Mouse (Mus musculus) limb, embryonic 13.5 days (tissue): Measurements from ENCODE around the gene Amfr. TPM values are rescaled to one million over a fixed set of nuclear protein-coding genes. Genes with fewer than 3 reads are reported as not detected.

ENCODE experiments used
- ATAC-seq: fragments of 200-750 bp; cut with Nextera tagmentation; 2 replicates; pipeline ENCODE4 v1.8.0; 2017; ENCODE audit warnings: low read depth, moderate number of reproducible peaks, moderate TSS enrichment; ENCODE audit not compliant: low FRiP score
- H3K27ac ChIP-seq: fragments of 300-500 bp; sonication (generic); 2 replicates; pipeline ENCODE4 v1.5.1; 2015; ENCODE audit warnings: inconsistent platforms, mild to moderate bottlenecking, moderate library complexity
- H3K27me3 ChIP-seq: fragments of 300-500 bp; sonication (generic); 2 replicates; pipeline ENCODE4 v1.6.1; 2015; ENCODE audit warnings: mild to moderate bottlenecking, inconsistent platforms
- H3K36me3 ChIP-seq: fragments of 300-500 bp; sonication (generic); 2 replicates; pipeline ENCODE4 v1.6.1; 2015; ENCODE audit warnings: inconsistent platforms, mild to moderate bottlenecking, moderate library complexity
- H3K4me1 ChIP-seq: fragments of 300-500 bp; sonication (generic); 2 replicates; pipeline ENCODE4 v1.6.1; 2015; ENCODE audit warnings: inconsistent platforms
- H3K4me2 ChIP-seq: fragments of 300-500 bp; sonication (generic); replicated peaks from 2 replicates; pipeline ENCODE4 v1.6.1; 2015; ENCODE audit warnings: inconsistent platforms, mild to moderate bottlenecking, moderate library complexity
- H3K4me3 ChIP-seq: fragments of 300-500 bp; sonication (generic); 2 replicates; pipeline ENCODE4 v1.5.1; 2015; ENCODE audit warnings: moderate library complexity, mild to moderate bottlenecking, inconsistent platforms
- H3K9ac ChIP-seq: fragments of 300-500 bp; sonication (generic); 2 replicates; pipeline ENCODE4 v1.6.1; 2015; ENCODE audit warnings: mild to moderate bottlenecking, inconsistent platforms
- H3K9me3 ChIP-seq: fragments of 300-500 bp; sonication (generic); 2 replicates; pipeline ENCODE4 v1.6.1; 2016; ENCODE audit warnings: inconsistent platforms
- WGBS: fragments of 180-500 bp; shearing (Covaris S2); methylation state at CpG from one replicate; pipeline ENCODE4 v1.1.7; 2015; 5-methylcytosine and 5-hydroxymethylcytosine counted together
- polyA plus RNA-seq: library from polyadenylated mRNA; unstranded; fragments of >200 nt; fragmentation: Nextera tagmentation; extraction: Ambion mirVana; gene quantifications from 2 replicates; pipeline ENCODE4 v1.2.1, GENCODE M21; 2015

The Amfr gene
- polyA plus RNA-seq, 1 experiment from 2014 or later, result 41.9 TPM

DNA sequence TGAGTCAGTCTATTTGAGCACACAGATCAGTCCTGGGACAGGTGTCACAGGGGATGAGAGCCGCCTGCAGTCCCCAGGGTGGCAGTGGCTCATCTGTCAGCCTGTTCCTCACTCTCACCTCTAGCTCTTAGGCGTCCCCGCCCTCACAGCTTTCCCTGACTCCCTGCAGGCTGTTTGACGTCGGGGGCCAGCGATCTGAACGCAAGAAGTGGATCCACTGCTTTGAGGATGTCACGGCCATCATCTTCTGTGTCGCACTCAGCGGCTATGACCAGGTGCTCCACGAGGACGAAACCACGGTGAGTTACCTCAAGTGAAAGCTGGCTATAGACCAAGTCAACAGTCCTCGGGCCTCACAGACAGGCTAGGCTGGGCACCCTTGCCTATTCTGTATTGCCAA, 62.5 kb downstream of the Amfr start:
- Histone ChIP-seq H3K27ac (no peak overlapping the region), H3K9me3 (no peaks in the 10 kb centered on the region), H3K9ac (no peak overlapping the region), H3K36me3 (no peaks in the 10 kb centered on the region), H3K4me2 (no peak overlapping the region), H3K27me3 (no peaks in the 10 kb centered on the region), H3K4me1 (no peaks in the 10 kb centered on the region), H3K4me3 (no peak overlapping the region)
- ATAC-seq, result no peak
- WGBS, result 79% methylated on average over 14 of the region's 14 CpGs

DNA sequence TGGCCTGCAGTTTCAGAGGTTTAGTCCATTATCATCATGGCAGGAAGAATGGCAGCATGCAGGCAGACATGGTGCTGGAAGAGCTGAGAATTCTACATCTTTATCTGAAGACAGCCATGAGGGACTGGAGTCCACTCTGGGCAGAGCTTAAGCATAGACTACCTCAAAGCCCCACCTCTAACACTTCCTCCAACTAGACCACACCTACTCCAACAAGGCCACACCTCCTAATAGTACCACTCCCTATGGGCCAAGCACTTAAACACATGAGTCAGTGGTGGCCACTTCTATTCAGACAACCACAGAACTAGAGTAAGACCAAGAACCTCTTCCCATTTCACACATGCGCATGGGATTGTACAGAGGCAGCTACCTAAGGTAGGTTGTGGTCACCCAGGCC, 66.2 kb downstream of the Amfr start:
- H3K27me3 ChIP-seq, result no peaks in the 10 kb centered on the region
- no peak for ATAC-seq
- H3K9ac ChIP-seq, result no peak overlapping the region
- no peak overlapping the region for H3K4me3 ChIP-seq
- H3K27ac ChIP-seq, result no peak overlapping the region
- no peaks in the 10 kb centered on the region for H3K36me3 ChIP-seq
- no peaks in the 10 kb centered on the region for H3K9me3 ChIP-seq
- H3K4me1 ChIP-seq, result 0 out of 2 replicates have a peak, but pooled peaks cover 3% of the 10 kb centered on the region
- H3K4me2 ChIP-seq, result no peak overlapping the region
- WGBS, result 95% methylated on average over 1 of the region's 1 CpGs

DNA sequence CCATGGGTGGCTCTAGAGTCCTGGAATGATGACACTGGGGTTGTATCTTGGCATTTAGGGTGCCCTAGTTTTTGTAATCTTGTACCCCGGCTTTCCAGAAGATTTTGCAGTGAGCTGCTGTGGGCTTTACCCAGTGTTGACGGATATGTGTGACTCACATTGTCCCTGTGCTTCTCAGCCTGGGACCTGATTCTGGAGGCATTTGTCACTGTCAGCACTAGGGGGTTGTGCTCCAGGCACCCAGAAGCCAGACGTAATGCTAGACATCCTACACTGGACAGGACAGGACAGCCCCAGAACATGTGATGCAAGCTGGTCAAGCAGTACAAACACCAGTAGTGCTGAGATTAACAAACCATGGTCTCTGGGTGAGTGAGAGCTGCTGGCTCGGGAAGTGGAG, 66.9 kb downstream of the Amfr start:
- no peak overlapping the region for H3K4me3 ChIP-seq
- H3K9me3 ChIP-seq, result no peaks in the 10 kb centered on the region
- H3K9ac ChIP-seq, result no peak overlapping the region
- H3K4me2 ChIP-seq, result no peak overlapping the region
- ATAC-seq, result no peak
- no peak overlapping the region for H3K27ac ChIP-seq
- peaks cover 8% of the 10 kb centered on the region for H3K4me1 ChIP-seq
- H3K36me3 ChIP-seq, result no peaks in the 10 kb centered on the region
- H3K27me3 ChIP-seq, result no peaks in the 10 kb centered on the region
- WGBS, result 72% methylated on average over 4 of the region's 4 CpGs

DNA sequence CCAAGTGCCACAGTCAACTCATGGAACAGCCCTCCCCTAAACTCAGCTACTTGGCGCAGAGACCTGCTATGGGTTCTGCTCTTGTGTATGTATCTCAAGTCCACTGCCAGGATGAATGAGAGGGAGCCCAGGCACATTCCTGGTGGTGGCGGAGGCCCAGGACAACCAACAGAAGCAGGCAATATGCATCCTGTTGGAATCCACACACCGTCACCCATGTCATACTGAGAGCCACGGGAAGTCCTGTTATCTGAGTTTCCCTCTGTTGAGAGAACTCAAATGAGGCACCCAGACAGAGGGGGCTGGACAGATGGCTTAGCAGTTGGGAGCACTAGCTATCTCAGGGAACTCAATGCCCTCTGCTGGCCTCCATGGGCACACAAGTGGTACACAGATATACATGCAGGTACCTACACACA, 71.0 kb downstream of the Amfr start:
- no peak for ATAC-seq
- no peaks in the 10 kb centered on the region for H3K27me3 ChIP-seq
- H3K4me1 ChIP-seq, result peaks cover 14% of the 10 kb centered on the region
- H3K4me3 ChIP-seq, result no peak overlapping the region
- H3K27ac ChIP-seq, result no peak overlapping the region
- H3K36me3 ChIP-seq, result no peaks in the 10 kb centered on the region
- H3K9me3 ChIP-seq, result no peaks in the 10 kb centered on the region
- H3K4me2 ChIP-seq, result no peak overlapping the region
- WGBS, result 78% methylated on average over 4 of the region's 4 CpGs
- no peak overlapping the region for H3K9ac ChIP-seq

DNA sequence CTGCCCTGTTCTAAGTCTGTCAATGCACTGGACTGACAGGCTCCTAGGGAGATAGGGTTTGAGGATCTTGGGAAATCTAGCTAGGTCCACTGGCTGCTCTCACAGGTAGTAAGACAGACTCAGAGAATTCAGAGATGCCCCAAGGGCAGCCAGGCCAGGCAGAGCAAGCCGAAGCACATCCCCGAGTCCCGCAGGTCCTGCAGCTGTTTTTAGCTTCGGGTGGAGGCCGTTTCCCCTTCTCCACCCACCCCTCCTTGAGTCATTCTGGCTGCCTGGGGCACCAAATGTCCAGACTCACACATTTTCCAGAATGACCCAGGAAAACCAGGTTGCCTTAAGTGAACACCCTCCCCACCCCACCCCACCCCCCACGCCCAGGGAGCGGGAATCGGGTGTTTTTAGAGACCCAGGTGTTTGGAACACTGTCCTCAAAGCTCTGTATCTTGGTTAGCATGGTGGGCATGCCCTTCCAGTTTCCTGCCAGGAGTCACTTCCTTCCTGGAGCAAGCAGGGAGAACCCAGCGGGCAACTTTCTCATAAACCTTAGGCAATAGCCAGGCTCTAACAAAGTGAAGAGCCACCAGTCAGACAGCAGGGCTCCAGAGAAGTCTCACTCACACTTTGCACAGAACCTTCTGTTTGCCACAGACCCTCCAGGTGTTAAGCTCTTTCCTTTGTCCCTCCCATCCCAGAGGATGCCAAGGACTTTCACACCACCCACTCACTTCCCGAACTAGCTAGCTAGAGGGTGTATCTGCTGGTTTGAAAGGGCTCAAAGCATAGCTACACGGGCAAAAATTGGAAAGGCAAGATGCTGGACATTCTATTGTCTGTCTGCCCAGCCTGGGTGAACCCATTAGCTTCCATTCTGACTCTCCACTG, 71.9 kb downstream of the Amfr start:
- Histone ChIP-seq H3K9ac (no peak overlapping the region), H3K36me3 (no peaks in the 10 kb centered on the region), H3K4me3 (no peak overlapping the region), H3K4me2 (no peak overlapping the region), H3K9me3 (no peaks in the 10 kb centered on the region), H3K4me1 (peaks cover 14% of the 10 kb centered on the region), H3K27me3 (no peaks in the 10 kb centered on the region), H3K27ac (no peak overlapping the region)
- ATAC-seq, result no peak
- WGBS, result 41% methylated on average over 11 of the region's 11 CpGs

DNA sequence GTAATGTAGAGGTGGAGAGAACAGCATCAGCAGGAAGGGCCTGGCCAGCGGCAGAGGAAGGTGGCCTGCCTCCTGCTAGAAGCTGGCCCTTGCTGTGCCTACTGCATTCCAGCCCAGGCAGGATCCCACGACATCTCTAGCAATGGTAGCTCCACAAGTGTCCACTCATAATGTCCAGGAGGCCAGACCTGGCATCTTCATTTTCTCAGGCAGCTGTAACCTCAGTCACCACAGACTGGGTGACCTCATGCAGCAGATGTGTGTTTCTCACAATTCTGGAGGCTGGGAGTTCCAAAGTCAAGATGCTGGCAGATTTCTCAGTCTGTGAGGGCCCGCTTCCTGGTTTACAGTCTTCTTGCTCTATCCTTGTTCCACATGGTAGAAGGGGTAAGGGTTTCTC, 74.4 kb downstream of the Amfr start:
- no peak overlapping the region for H3K9ac ChIP-seq
- no peak overlapping the region for H3K4me2 ChIP-seq
- H3K9me3 ChIP-seq, result no peaks in the 10 kb centered on the region
- 78% methylated on average over 3 of the region's 3 CpGs for WGBS
- ATAC-seq, result no peak
- H3K36me3 ChIP-seq, result no peaks in the 10 kb centered on the region
- H3K4me1 ChIP-seq, result peaks cover 19% of the 10 kb centered on the region
- no peaks in the 10 kb centered on the region for H3K27me3 ChIP-seq
- no peak overlapping the region for H3K4me3 ChIP-seq
- H3K27ac ChIP-seq, result no peak overlapping the region

DNA sequence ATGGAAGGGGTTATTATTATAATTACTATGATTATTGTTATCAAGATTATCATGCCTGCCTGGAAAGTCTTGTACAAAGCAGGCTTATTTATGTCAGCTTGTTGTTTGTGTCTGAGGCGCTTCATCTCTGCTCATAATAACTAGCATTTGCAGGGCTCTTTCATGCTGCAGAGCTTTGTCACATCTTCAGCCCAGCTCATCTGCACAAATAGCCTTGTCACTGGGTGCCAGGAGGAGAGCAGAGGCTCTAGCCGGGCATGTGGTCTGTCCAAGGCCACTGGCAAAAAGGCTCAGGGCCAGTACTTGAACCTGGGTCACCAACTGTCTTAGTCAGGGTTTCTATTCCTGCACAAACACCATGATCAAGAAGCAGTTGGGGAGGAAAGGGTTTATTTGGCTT, 79.4 kb downstream of the Amfr start:
- WGBS, result 87% methylated on average over 2 of the region's 2 CpGs
- Histone ChIP-seq H3K9ac (no peak overlapping the region), H3K4me1 (peaks cover 5% of the 10 kb centered on the region; the same call in 1 of the 2 replicates), H3K9me3 (no peaks in the 10 kb centered on the region), H3K4me3 (no peak overlapping the region), H3K27ac (no peak overlapping the region), H3K4me2 (no peak overlapping the region), H3K36me3 (no peaks in the 10 kb centered on the region), H3K27me3 (no peaks in the 10 kb centered on the region)
- ATAC-seq, result no peak

DNA sequence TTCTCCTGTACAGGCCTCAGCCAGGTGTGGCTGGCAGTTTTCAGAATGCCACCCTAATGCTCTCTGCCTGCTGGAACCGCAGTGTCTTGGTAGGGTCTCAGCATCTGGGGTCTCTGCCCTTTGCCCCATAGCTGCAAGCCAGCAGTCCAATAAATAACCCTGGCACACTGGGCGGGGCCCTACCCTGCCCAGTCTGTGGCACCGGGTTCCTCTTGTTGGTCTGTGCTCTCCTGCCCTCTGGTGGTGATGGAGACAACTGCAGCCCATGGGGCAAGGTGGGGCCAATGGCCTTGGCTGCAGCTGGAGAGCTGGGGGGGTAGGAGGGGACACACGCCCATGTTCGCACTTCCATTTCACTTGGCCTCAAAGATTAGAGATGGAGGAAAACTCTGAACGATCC, 79.8 kb downstream of the Amfr start:
- peak; percentile 59; the same call in 1 of the 2 replicates for ATAC-seq
- Histone ChIP-seq H3K36me3 (no peaks in the 10 kb centered on the region), H3K4me1 (peaks cover 5% of the 10 kb centered on the region; the same call in 1 of the 2 replicates), H3K9me3 (no peaks in the 10 kb centered on the region), H3K9ac (no peak overlapping the region), H3K27me3 (no peaks in the 10 kb centered on the region), H3K4me3 (no peak overlapping the region), H3K27ac (no peak overlapping the region), H3K4me2 (no peak overlapping the region)
- 30% methylated on average over 6 of the region's 6 CpGs for WGBS

DNA sequence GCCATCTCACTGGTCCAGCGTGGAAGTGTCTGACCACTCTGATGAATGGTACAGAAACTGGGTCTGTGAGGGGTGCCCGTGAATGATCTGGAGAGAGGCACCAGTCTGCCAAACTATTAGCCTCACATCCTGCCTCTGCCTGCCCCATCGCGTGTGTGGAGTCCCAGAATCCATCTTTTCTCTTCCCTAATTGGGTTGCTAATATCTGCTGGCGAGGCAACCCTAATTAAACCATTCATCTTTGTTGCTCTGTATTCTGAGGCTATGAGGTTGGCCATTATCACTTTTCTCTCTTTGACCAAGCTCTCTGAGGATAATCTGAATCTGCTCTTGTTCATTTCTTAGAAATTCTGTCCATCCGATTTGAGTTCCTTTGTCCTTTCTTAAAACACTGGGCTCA, 81.3 kb downstream of the Amfr start:
- no peak overlapping the region for H3K27ac ChIP-seq
- ATAC-seq, result no peak
- H3K9ac ChIP-seq, result no peak overlapping the region
- 74% methylated on average over 6 of the region's 6 CpGs for WGBS
- H3K9me3 ChIP-seq, result no peaks in the 10 kb centered on the region
- H3K4me3 ChIP-seq, result no peak overlapping the region
- no peaks in the 10 kb centered on the region for H3K27me3 ChIP-seq
- H3K4me1 ChIP-seq, result peaks cover 5% of the 10 kb centered on the region; the same call in 1 of the 2 replicates
- no peak overlapping the region for H3K4me2 ChIP-seq
- H3K36me3 ChIP-seq, result no peaks in the 10 kb centered on the region

DNA sequence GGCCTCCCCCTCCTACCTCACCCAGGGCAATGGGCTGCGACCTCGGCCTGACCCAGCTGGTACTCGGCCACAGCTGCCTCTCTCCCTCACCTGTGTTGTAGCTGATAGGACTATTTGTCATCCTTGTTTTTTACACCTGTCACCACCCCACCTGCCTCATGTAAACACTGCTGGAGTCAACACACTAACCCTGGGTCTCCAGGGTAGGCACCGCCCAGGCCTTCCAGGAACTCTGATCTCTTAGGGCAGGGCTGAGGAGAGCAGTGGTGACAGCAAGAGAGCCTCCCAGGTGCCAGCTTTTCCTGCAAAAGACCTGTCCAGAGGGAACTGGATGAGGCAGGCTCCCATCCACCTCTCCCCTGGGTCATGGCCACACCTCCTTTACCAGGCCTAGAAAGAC, 83.4 kb downstream of the Amfr start:
- Histone ChIP-seq H3K4me3 (no peak overlapping the region), H3K36me3 (no peaks in the 10 kb centered on the region), H3K4me1 (no peaks in the 10 kb centered on the region), H3K9ac (no peak overlapping the region), H3K4me2 (no peak overlapping the region), H3K27ac (no peak overlapping the region), H3K9me3 (no peaks in the 10 kb centered on the region), H3K27me3 (no peaks in the 10 kb centered on the region)
- 83% methylated on average over 4 of the region's 4 CpGs for WGBS
- ATAC-seq, result no peak

DNA sequence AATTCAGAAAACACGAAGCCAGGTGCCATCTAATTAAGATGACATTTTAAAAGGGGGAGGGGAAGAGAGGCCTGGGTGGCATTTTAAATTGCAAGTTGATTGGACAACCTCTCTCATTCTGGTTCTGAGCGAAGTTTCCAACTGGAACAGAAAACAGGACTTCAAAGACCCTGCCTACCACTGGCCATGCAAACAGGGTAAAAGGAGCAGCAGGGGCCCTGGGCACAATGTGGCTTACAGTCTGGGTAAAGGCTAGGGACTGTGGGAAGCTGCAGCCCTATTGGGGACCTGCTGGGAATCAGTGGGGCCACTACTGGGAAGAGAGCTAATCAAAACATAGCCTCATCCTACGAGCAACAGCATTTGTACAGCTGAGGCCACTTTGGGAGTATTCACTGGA, 87.1 kb downstream of the Amfr start:
- WGBS, result 24% methylated on average over 3 of the region's 3 CpGs
- ATAC-seq, result no peak

DNA sequence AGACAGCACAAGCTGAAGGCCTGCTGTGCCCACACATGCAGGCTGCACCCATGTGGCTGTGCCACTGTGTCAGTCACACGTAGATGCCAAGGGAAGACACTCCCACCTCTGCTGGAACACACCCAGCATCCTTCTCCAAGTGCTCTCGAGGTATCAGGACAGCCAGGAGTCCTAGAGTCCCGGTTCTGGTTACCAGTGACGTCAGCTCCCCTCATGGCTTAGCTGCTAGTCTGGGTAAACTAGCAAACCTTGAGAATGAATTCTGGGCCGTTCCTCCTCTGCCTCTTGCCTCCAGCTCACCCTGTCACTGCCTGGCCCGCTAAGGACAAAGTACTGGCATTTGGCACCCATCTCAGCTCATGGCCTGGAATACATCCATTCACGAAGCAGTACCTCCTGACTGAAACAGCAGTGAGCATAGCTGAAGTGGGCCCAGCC, 88.7 kb downstream of the Amfr start:
- H3K4me2 ChIP-seq, result no peak overlapping the region
- no peak overlapping the region for H3K27ac ChIP-seq
- no peak overlapping the region for H3K9ac ChIP-seq
- peaks cover 12% of the 10 kb centered on the region for H3K4me1 ChIP-seq
- H3K9me3 ChIP-seq, result no peaks in the 10 kb centered on the region
- no peaks in the 10 kb centered on the region for H3K36me3 ChIP-seq
- no peak overlapping the region for H3K4me3 ChIP-seq
- WGBS, result 69% methylated on average over 7 of the region's 7 CpGs
- ATAC-seq, result no peak
- no peaks in the 10 kb centered on the region; the same call in 1 of the 2 replicates for H3K27me3 ChIP-seq

More for the DNA sequence above, 87.1 kb downstream of the Amfr start:
- no peak overlapping the region for H3K9ac ChIP-seq
- H3K36me3 ChIP-seq, result no peaks in the 10 kb centered on the region
- no peaks in the 10 kb centered on the region for H3K9me3 ChIP-seq
- no peak overlapping the region for H3K4me2 ChIP-seq
- H3K27me3 ChIP-seq, result no peaks in the 10 kb centered on the region; the same call in 1 of the 2 replicates
- H3K4me1 ChIP-seq, result no peaks in the 10 kb centered on the region
- no peak overlapping the region for H3K4me3 ChIP-seq
- no peak overlapping the region for H3K27ac ChIP-seq
